Mouse (Mus musculus) intestine, postnatal 0 days (tissue): ENCODE measurements around the gene Pard3. TPM values are rescaled to one million over a fixed set of nuclear protein-coding genes. Genes with fewer than 3 reads are reported as not detected.

Source experiments
- ATAC-seq: fragments of 200-750 bp; cut with Nextera tagmentation; 2 replicates; pipeline ENCODE4 v1.8.0; 2017; ENCODE audit warnings: mild to moderate bottlenecking, moderate TSS enrichment, moderate library complexity
- H3K27ac ChIP-seq: fragments of 300-500 bp; sonication (generic); 2 replicates; pipeline ENCODE4 v1.5.1; 2014; ENCODE audit warnings: mild to moderate bottlenecking, low read depth, low read length, moderate library complexity
- H3K27me3 ChIP-seq: fragments of 300-500 bp; sonication (generic); replicated peaks from 2 replicates; pipeline ENCODE4 v1.6.1; 2014; ENCODE audit warnings: low read length, mixed read lengths; ENCODE audit not compliant: control insufficient read depth, insufficient read depth
- H3K36me3 ChIP-seq: fragments of 300-500 bp; sonication (generic); 2 replicates; pipeline ENCODE4 v1.6.1; 2014; ENCODE audit warnings: mild to moderate bottlenecking, moderate library complexity; ENCODE audit not compliant: control insufficient read depth, insufficient read depth
- H3K4me1 ChIP-seq: fragments of 300-500 bp; sonication (generic); replicated peaks from 2 replicates; pipeline ENCODE4 v1.6.1; 2014; ENCODE audit warnings: antibody characterized with exemption, low read length, mixed read lengths; ENCODE audit not compliant: control insufficient read depth, insufficient read depth
- H3K4me2 ChIP-seq: fragments of 300-500 bp; sonication (generic); replicated peaks from 2 replicates; pipeline ENCODE4 v1.6.1; 2014; ENCODE audit warnings: low read depth, mild to moderate bottlenecking, moderate library complexity
- H3K4me3 ChIP-seq: fragments of 300-500 bp; sonication (generic); 2 replicates; pipeline ENCODE4 v1.5.1; 2014; ENCODE audit warnings: low read depth, low read length
- H3K9ac ChIP-seq: fragments of 300-500 bp; sonication (generic); 2 replicates; pipeline ENCODE4 v1.6.1; 2014; ENCODE audit warnings: mild to moderate bottlenecking, low read depth, low read length
- H3K9me3 ChIP-seq: fragments of 300-500 bp; sonication (generic); 2 replicates; pipeline ENCODE4 v1.6.1; 2016; ENCODE audit warnings: mixed run types; ENCODE audit not compliant: control insufficient read depth
- CTCF ChIP-seq: sonication (generic); IDR thresholded peaks from 2 replicates; pipeline ENCODE4 v1.5.1; 2016; ENCODE audit warnings: low read depth, mild to moderate bottlenecking, control low read depth, antibody characterized with exemption, moderate library complexity
- WGBS: fragments of 180-500 bp; shearing (Covaris S2); extraction: QIAGEN DNeasy Blood & Tissue Kit; methylation state at CpG from one replicate; pipeline ENCODE4 v1.1.7; 2014; 5-methylcytosine and 5-hydroxymethylcytosine counted together
- polyA plus RNA-seq: library from polyadenylated mRNA; unstranded; fragments of >200 nt; fragmentation: Nextera tagmentation; extraction: Ambion mirVana; gene quantifications from 2 replicates; pipeline ENCODE4 v1.2.1, GENCODE M21; 2015

Gene Pard3
- polyA plus RNA-seq, 1 experiment from 2014 or later: 12.5 TPM

- Histone ChIP-seq H3K4me3 (0 out of 2 replicates have a peak overlapping the region, but pooled peaks have one; percentile 1), H3K4me2 (peak overlapping the region; percentile 48), H3K4me1 (no peaks in the 10 kb centered on the region), H3K36me3 (no peaks in the 10 kb centered on the region), H3K9ac (no peak overlapping the region), H3K27ac (no peak overlapping the region), H3K9me3 (no peaks in the 10 kb centered on the region), H3K27me3 (no peaks in the 10 kb centered on the region)
- no peak for TF ChIP-seq CTCF
- no peak for ATAC-seq
- 67% methylated on average over 13 of the region's 13 CpGs for WGBS
Observed at GRCm38 (mm10) chr8:127499720-127500114, 436.0 kb downstream of the Pard3 start.

- TF ChIP-seq CTCF: no peak
- Histone ChIP-seq H3K27me3 (no peaks in the 10 kb centered on the region), H3K9me3 (no peaks in the 10 kb centered on the region), H3K36me3 (no peaks in the 10 kb centered on the region), H3K4me3 (0 out of 2 replicates have a peak overlapping the region, but pooled peaks have one; percentile 1), H3K4me2 (peak overlapping the region; percentile 48), H3K9ac (no peak overlapping the region), H3K27ac (no peak overlapping the region), H3K4me1 (no peaks in the 10 kb centered on the region)
- ATAC-seq: no peak
- 36% methylated on average over 7 of the region's 7 CpGs for WGBS
Observed at GRCm38 (mm10) chr8:127500206-127500605, 436.5 kb downstream of the Pard3 start.

- H3K9ac ChIP-seq: no peak overlapping the region
- no peak for TF ChIP-seq CTCF
- 81% methylated on average over 1 of the region's 1 CpGs for WGBS
Observed at GRCm38 (mm10) chr8:127501756-127502155, 438.1 kb downstream of the Pard3 start.

GRCm38 (mm10) chr8:127505286-127505685, 441.6 kb downstream of the Pard3 start:
- H3K27ac ChIP-seq: no peak overlapping the region
- 64% methylated on average over 1 of the region's 1 CpGs for WGBS
- no peaks in the 10 kb centered on the region for H3K4me1 ChIP-seq
- H3K36me3 ChIP-seq: no peaks in the 10 kb centered on the region
- no peak overlapping the region for H3K4me3 ChIP-seq
- H3K27me3 ChIP-seq: no peaks in the 10 kb centered on the region
- no peaks in the 10 kb centered on the region for H3K9me3 ChIP-seq
- no peak for ATAC-seq
- no peak overlapping the region for H3K4me2 ChIP-seq
- TF ChIP-seq CTCF: no peak
- H3K9ac ChIP-seq: no peak overlapping the region

More at GRCm38 (mm10) chr8:127501756-127502155, 438.1 kb downstream of the Pard3 start:
- Histone ChIP-seq H3K4me1 (no peaks in the 10 kb centered on the region), H3K4me2 (no peak overlapping the region), H3K27ac (no peak overlapping the region), H3K36me3 (no peaks in the 10 kb centered on the region), H3K4me3 (no peak overlapping the region), H3K27me3 (no peaks in the 10 kb centered on the region), H3K9me3 (no peaks in the 10 kb centered on the region)
- no peak for ATAC-seq

- Histone ChIP-seq H3K27ac (no peak overlapping the region), H3K9ac (no peak overlapping the region), H3K4me3 (no peak overlapping the region), H3K9me3 (no peaks in the 10 kb centered on the region), H3K4me2 (no peak overlapping the region), H3K36me3 (no peaks in the 10 kb centered on the region), H3K27me3 (no peaks in the 10 kb centered on the region), H3K4me1 (no peaks in the 10 kb centered on the region)
- 77% methylated on average over 1 of the region's 1 CpGs for WGBS
- ATAC-seq: no peak
- no peak for TF ChIP-seq CTCF
Observed at GRCm38 (mm10) chr8:127506336-127506735, 442.6 kb downstream of the Pard3 start.

- no peaks in the 10 kb centered on the region for H3K36me3 ChIP-seq
- TF ChIP-seq CTCF: no peak
- no peak for ATAC-seq
- no peak overlapping the region for H3K27ac ChIP-seq
- no peaks in the 10 kb centered on the region for H3K9me3 ChIP-seq
- H3K4me1 ChIP-seq: 0 out of 2 replicates have a peak, but pooled peaks cover 8% of the 10 kb centered on the region
- no peaks in the 10 kb centered on the region for H3K27me3 ChIP-seq
- H3K4me2 ChIP-seq: no peak overlapping the region
- no peak overlapping the region for H3K9ac ChIP-seq
- no peak overlapping the region for H3K4me3 ChIP-seq
- WGBS: 97% methylated on average over 1 of the region's 1 CpGs
Observed at GRCm38 (mm10) chr8:127511341-127511740, 447.6 kb downstream of the Pard3 start.
